Mouse (Mus musculus) heart, embryonic 16.5 days (tissue): ENCODE data around the gene Nxph3. TPM values are rescaled to one million over a fixed set of nuclear protein-coding genes. Genes with fewer than 3 reads are reported as not detected.

Experiments used
- ATAC-seq: fragments of 200-750 bp; cut with Nextera tagmentation; replicated peaks from 2 replicates; pipeline ENCODE4 v1.8.0; 2017; ENCODE audit warnings: moderate number of reproducible peaks; ENCODE audit not compliant: insufficient read depth, low FRiP score; ENCODE audit errors: extremely low read depth
- H3K27ac ChIP-seq: fragments of 300-500 bp; sonication (generic); 2 replicates; pipeline ENCODE4 v1.5.1; 2014; ENCODE audit warnings: mild to moderate bottlenecking, low read length, control low read depth, moderate library complexity
- H3K27me3 ChIP-seq: fragments of 300-500 bp; sonication (generic); 2 replicates; pipeline ENCODE4 v1.6.1; 2014; ENCODE audit warnings: low read length, mixed read lengths; ENCODE audit not compliant: control insufficient read depth, insufficient read depth
- H3K36me3 ChIP-seq: fragments of 300-500 bp; sonication (generic); 2 replicates; pipeline ENCODE4 v1.6.1; 2014; ENCODE audit not compliant: control insufficient read depth, insufficient read depth
- H3K4me1 ChIP-seq: fragments of 300-500 bp; sonication (generic); 2 replicates; pipeline ENCODE4 v1.6.1; 2014; ENCODE audit warnings: low read length, mixed read lengths; ENCODE audit not compliant: control insufficient read depth, insufficient read depth
- H3K4me2 ChIP-seq: fragments of 300-500 bp; sonication (generic); 2 replicates; pipeline ENCODE4 v1.6.1; 2014; ENCODE audit warnings: low read depth, mild to moderate bottlenecking, control low read depth, low read length
- H3K4me3 ChIP-seq: fragments of 300-500 bp; sonication (generic); 2 replicates; pipeline ENCODE4 v1.5.1; 2014; ENCODE audit warnings: mild to moderate bottlenecking, control low read depth, low read length
- H3K9ac ChIP-seq: fragments of 300-500 bp; sonication (generic); 2 replicates; pipeline ENCODE4 v1.6.1; 2014; ENCODE audit warnings: low read length, control low read depth
- H3K9me3 ChIP-seq: fragments of 300-500 bp; sonication (generic); replicated peaks from 2 replicates; pipeline ENCODE4 v1.6.1; 2016; ENCODE audit warnings: low read length; ENCODE audit not compliant: control insufficient read depth
- WGBS: fragments of 180-500 bp; shearing (Covaris S2); extraction: QIAGEN DNeasy Blood & Tissue Kit; methylation state at CpG from one replicate; pipeline ENCODE4 v1.1.7; 2014; 5-methylcytosine and 5-hydroxymethylcytosine counted together
- polyA plus RNA-seq: library from polyadenylated mRNA; unstranded; fragments of >200 nt; fragmentation: Nextera tagmentation; extraction: Ambion mirVana; gene quantifications from 2 replicates; pipeline ENCODE4 v1.2.1, GENCODE M21; 2015

The Nxph3 gene
- polyA plus RNA-seq, 1 experiment from 2014 or later: 0.07 TPM

- H3K9me3 ChIP-seq: no peaks in the 10 kb centered on the region
- peak overlapping the region; percentile 64 for H3K4me3 ChIP-seq
- WGBS: 2% methylated on average over 64 of the region's 66 CpGs
- ATAC-seq: 0 out of 2 replicates have a peak, but pooled peaks have one; percentile 10
- H3K36me3 ChIP-seq: no peaks in the 10 kb centered on the region
- peak overlapping the region; percentile 61 for H3K9ac ChIP-seq
- peak overlapping the region; percentile 86 for H3K4me2 ChIP-seq
- H3K27ac ChIP-seq: no peak overlapping the region
- peaks cover 4% of the 10 kb centered on the region; the same call in 1 of the 2 replicates for H3K4me1 ChIP-seq
- peaks cover 52% of the 10 kb centered on the region for H3K27me3 ChIP-seq
Measured at GRCm38 (mm10) chr11:95513461-95514297, 691 bp downstream of the Nxph3 start.

GRCm38 (mm10) chr11:95512383-95512782 is 2.0 kb downstream of the Nxph3 start:
- Histone ChIP-seq H3K4me3 (no peak overlapping the region), H3K36me3 (no peaks in the 10 kb centered on the region), H3K4me1 (peaks cover 4% of the 10 kb centered on the region; the same call in 1 of the 2 replicates), H3K9ac (no peak overlapping the region), H3K27ac (no peak overlapping the region), H3K4me2 (no peak overlapping the region), H3K27me3 (peaks cover 50% of the 10 kb centered on the region), H3K9me3 (no peaks in the 10 kb centered on the region)
- WGBS: 72% methylated on average over 6 of the region's 6 CpGs
- no peak for ATAC-seq

GRCm38 (mm10) chr11:95511919-95512318 is 2.5 kb downstream of the Nxph3 start:
- H3K27ac ChIP-seq: no peak overlapping the region
- no peak overlapping the region for H3K4me2 ChIP-seq
- H3K9me3 ChIP-seq: no peaks in the 10 kb centered on the region
- no peak overlapping the region for H3K9ac ChIP-seq
- WGBS: 89% methylated on average over 1 of the region's 1 CpGs
- H3K4me1 ChIP-seq: peaks cover 4% of the 10 kb centered on the region; the same call in 1 of the 2 replicates
- peaks cover 46% of the 10 kb centered on the region for H3K27me3 ChIP-seq
- no peak overlapping the region for H3K4me3 ChIP-seq
- ATAC-seq: no peak
- H3K36me3 ChIP-seq: no peaks in the 10 kb centered on the region

- Histone ChIP-seq H3K27me3 (peaks cover 38% of the 10 kb centered on the region), H3K9ac (no peak overlapping the region)
Measured at GRCm38 (mm10) chr11:95510631-95511030, 3.7 kb downstream of the Nxph3 start.

GRCm38 (mm10) chr11:95509126-95509717 is 5.1 kb downstream of the Nxph3 start:
- Histone ChIP-seq H3K4me1 (peaks cover 4% of the 10 kb centered on the region; the same call in 1 of the 2 replicates), H3K9me3 (no peaks in the 10 kb centered on the region), H3K9ac (no peak overlapping the region), H3K4me2 (no peak overlapping the region), H3K27me3 (peaks cover 24% of the 10 kb centered on the region), H3K4me3 (no peak overlapping the region), H3K27ac (no peak overlapping the region), H3K36me3 (no peaks in the 10 kb centered on the region)
- no peak for ATAC-seq
- WGBS: 78% methylated on average over 6 of the region's 6 CpGs

More at GRCm38 (mm10) chr11:95510631-95511030, 3.7 kb downstream of the Nxph3 start:
- H3K36me3 ChIP-seq: no peaks in the 10 kb centered on the region
- peaks cover 4% of the 10 kb centered on the region; the same call in 1 of the 2 replicates for H3K4me1 ChIP-seq
- 80% methylated on average over 12 of the region's 12 CpGs for WGBS
- H3K4me3 ChIP-seq: no peak overlapping the region
- no peaks in the 10 kb centered on the region for H3K9me3 ChIP-seq
- no peak for ATAC-seq
- H3K4me2 ChIP-seq: no peak overlapping the region
- H3K27ac ChIP-seq: no peak overlapping the region

GRCm38 (mm10) chr11:95508211-95508926 is 6.0 kb downstream of the Nxph3 start:
- Histone ChIP-seq H3K9ac (no peak overlapping the region), H3K4me1 (peaks cover 7% of the 10 kb centered on the region), H3K4me2 (peak overlapping the region; percentile 14; the same call in 1 of the 2 replicates), H3K36me3 (no peaks in the 10 kb centered on the region), H3K27me3 (peaks cover 16% of the 10 kb centered on the region), H3K9me3 (no peaks in the 10 kb centered on the region), H3K27ac (no peak overlapping the region), H3K4me3 (no peak overlapping the region)
- WGBS: 46% methylated on average over 13 of the region's 13 CpGs
- no peak for ATAC-seq

GRCm38 (mm10) chr11:95507785-95508184 is 6.6 kb downstream of the Nxph3 start:
- Histone ChIP-seq H3K27me3 (peaks cover 11% of the 10 kb centered on the region), H3K36me3 (no peaks in the 10 kb centered on the region), H3K4me1 (peaks cover 7% of the 10 kb centered on the region), H3K27ac (no peak overlapping the region), H3K9me3 (no peaks in the 10 kb centered on the region), H3K4me2 (no peak overlapping the region), H3K4me3 (no peak overlapping the region), H3K9ac (no peak overlapping the region)
- ATAC-seq: no peak
- 71% methylated on average over 5 of the region's 5 CpGs for WGBS

GRCm38 (mm10) chr11:95507041-95507716 is 7.2 kb downstream of the Nxph3 start:
- no peak for ATAC-seq
- WGBS: 42% methylated on average over 12 of the region's 12 CpGs
- H3K27ac ChIP-seq: no peak overlapping the region
- peaks cover 7% of the 10 kb centered on the region for H3K4me1 ChIP-seq
- no peak overlapping the region for H3K4me3 ChIP-seq
- no peaks in the 10 kb centered on the region for H3K9me3 ChIP-seq
- H3K9ac ChIP-seq: no peak overlapping the region
- H3K36me3 ChIP-seq: no peaks in the 10 kb centered on the region
- H3K27me3 ChIP-seq: peaks cover 5% of the 10 kb centered on the region
- no peak overlapping the region for H3K4me2 ChIP-seq
